Mouse (Mus musculus): ENCODE measurements around the gene Fbxw9.

- no peak for TF ChIP-seq EP300 (IDR thresholded peaks at IDR 0.05)
- TF ChIP-seq CTCF (IDR thresholded peaks at IDR 0.05) = no peak
Observed at GRCm38 (mm10) chr8:85032622-85033311, 27.1 kb upstream of the Fbxw9 start.

Measured in lung, postnatal 0 days (tissue).